Mouse (Mus musculus): Measurements from ENCODE around the gene Pim2.

Pim2 gene

GRCm38 (mm10) chrX:7878007-7878419 is at the start of gene Pim2:
Pim2 (plus strand) TSS chrX:7878262.
- DNase-seq (ENCODE audit: low spot score) = no peak

DNA sequence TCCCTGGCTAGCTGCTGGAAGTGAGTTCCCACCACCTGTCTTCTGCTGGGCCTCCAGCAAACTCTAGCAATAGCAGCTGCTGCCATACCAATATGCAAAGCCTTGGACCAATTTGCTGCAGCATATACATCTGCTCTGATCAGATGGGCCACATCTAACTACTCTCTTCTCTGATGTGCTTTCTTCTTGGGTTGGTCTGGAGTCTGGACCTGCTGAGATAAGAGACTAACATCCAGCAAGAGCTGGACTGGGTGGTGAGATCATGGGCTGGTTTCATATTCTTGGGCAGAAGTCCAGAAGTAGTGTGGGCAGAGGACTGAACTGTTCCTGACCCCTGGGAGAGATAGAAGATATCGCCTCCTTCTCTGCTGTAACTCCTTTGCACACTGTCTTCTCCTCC is 40.9 kb upstream of the Pim2 start:
- no peak for DNase-seq (ENCODE audit: low spot score)

DNA sequence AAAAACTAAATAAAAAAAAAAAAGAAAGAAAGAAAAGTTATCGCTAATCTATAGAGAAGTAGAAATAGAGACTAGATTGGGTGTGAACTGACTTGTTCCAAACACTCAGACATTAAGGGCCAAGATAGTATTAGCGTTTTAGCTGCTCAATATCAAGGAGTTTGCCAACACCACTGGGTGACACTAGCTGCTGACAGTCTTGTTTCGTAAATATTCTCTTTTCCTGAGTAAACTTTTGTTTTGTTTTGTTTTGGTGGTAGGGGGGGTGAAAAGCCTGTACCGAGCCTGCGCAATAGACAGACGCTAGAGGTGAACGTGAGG is 37.3 kb upstream of the Pim2 start:
- no peak for DNase-seq (ENCODE audit: low spot score)

DNA sequence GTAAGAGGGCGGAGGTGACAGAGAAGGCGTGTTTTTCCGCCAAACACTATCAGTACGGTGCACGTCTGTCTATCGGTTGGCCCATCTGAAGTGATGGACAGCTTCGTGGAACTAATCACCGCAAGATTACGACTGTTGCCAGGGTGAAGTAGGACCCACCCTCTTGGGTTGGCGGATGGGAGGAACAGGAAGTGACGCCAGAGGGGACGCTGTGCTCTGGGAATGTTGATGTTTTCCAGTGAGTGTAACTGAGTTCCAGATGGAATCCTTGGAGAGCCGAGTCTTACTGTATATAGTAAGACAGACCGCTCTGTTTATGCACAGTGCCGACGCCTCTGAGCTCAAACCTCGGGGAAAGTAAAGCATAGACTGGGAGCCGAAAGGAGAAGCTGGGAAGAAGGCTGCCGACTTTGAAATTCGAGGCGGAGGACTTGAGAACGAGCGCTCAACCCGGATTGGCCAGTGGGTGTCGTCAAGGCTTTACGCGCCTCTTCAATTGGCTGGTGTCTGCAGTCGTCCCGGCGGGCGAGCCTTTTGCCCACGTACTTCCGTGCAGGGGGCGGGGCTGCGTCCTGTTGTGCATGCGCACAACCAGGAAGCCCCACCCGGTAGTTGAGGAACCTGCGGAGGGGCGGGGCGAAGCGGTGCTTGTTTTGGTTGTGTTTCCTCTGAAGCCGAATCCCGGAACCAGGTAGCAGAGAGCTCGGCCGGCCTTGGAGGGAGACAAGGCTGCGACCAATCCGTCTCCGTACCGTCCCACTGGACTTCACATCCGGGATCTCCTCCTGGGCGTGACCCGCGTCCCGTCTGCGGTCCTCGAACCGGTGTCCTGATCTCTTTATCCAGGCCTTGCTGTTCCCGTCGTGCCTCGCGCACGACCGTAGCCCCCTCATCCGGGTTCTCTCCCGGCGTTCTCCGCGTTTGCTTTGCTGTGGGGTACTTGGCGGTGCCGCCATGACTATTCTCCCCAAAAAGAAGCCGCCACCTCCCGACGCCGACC is 36.6 kb upstream of the Pim2 start, which contains the start of gene Otud5:
TSS of gene Otud5 (plus strand) at position 202 of the 1,000 bp plus-strand sequence.
- DNase-seq (ENCODE audit: low spot score) = peak; percentile 54

DNA sequence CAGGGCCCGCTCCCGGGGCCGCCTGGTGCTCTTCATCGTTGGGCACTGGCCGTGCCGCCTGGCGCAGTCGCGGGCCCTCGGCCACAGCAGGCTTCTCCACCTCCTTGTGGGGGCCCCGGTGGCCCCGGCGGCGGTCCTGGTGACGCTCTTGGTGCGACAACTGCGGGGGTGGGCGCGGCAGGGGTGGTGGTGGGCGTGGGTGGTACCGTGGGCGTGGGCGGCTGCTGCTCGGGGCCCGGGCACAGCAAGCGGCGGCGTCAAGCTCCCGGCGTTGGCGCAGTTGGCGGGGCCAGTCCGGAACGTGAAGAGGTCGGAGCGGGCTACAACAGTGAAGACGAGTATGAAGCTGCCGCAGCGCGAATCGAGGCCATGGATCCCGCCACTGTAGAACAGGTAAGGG is 35.7 kb upstream of the Pim2 start:
- no peak for DNase-seq (ENCODE audit: low spot score)

- no peak for DNase-seq (ENCODE audit: low spot score)
These were observed 30.2 kb upstream of the Pim2 start for GRCm38 (mm10) chrX:7847845-7848244.

GRCm38 (mm10) chrX:7854578-7854977 is 23.5 kb upstream of the Pim2 start:
- no peak for DNase-seq (ENCODE audit: low spot score)

GRCm38 (mm10) chrX:7859191-7859753 is 18.8 kb upstream of the Pim2 start:
- DNase-seq (ENCODE audit: low spot score) = no peak

- no peak for DNase-seq (ENCODE audit: low spot score)
These were observed 14.9 kb upstream of the Pim2 start for GRCm38 (mm10) chrX:7863181-7863580.

GRCm38 (mm10) chrX:7864551-7864950 is 13.5 kb upstream of the Pim2 start:
- no peak for DNase-seq (ENCODE audit: low spot score)

GRCm38 (mm10) chrX:7865343-7865742 is 12.7 kb upstream of the Pim2 start:
- DNase-seq (ENCODE audit: low spot score) = no peak

DNA sequence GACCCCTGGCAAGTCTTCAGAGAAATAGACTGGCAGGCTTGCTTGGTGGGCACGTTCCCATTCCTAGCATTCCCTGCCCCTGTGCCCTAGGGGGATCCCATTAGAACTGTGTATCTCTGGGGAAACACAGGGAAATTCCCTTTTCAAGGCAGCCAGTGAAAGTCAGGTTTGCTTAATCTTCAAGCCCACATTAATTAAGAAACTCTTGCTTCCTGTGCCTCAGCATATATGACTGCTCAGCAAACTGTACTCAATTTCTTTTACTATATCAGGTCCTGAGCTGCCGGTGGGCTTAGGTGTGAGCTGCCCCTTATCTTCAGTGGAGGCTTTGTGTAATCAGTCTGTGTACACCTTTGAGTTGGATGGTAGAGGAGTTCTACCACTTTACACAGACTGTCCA is 12.3 kb upstream of the Pim2 start:
- DNase-seq (ENCODE audit: low spot score) = no peak

GRCm38 (mm10) chrX:7867141-7867540 is 10.9 kb upstream of the Pim2 start:
- no peak for DNase-seq (ENCODE audit: low spot score)

DNA sequence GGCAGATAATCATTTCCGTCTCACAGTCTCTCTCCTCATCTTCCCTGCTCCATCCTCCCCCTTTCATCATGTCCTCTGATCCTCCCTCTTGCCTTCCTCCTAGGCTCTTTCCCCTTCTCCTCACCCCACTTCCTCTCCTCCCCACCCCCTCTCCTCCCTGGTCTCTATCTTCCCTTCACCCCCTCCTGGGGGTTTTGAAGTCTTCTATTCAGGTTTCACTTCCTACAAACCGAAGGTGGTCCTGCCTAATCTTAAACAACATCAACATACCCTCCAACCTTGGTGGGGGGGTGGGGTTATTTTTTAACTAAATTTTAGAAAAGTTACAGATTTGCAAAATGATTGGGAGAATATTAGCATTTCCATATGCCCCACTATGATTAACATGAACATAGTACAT is 9.6 kb upstream of the Pim2 start:
- no peak for DNase-seq (ENCODE audit: low spot score)

- DNase-seq (ENCODE audit: low spot score) = no peak
These were observed 8.2 kb upstream of the Pim2 start for GRCm38 (mm10) chrX:7869826-7870225.

DNA sequence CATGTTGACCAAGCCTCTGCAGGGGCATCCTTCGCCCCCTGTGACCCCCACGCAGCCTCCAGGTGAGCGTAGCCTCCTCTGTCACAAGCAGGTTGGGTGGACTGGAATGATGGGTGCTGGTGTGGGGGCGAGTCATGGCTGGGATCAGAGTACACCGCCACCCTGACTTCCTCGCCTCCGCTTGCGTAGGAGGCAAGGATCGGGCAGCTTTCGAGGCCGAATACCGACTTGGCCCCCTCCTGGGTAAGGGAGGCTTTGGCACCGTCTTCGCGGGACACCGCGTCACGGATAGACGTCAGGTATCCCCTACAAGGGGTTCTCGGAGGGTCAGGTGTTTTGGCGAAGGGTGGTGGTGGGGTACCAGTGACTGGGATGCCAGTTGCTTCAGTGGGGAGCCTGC is 433 bp downstream of the Pim2 start:
- no peak for DNase-seq (ENCODE audit: low spot score)

- DNase-seq (ENCODE audit: low spot score) = no peak
These were observed 1.8 kb downstream of the Pim2 start for GRCm38 (mm10) chrX:7879819-7880218.

DNA sequence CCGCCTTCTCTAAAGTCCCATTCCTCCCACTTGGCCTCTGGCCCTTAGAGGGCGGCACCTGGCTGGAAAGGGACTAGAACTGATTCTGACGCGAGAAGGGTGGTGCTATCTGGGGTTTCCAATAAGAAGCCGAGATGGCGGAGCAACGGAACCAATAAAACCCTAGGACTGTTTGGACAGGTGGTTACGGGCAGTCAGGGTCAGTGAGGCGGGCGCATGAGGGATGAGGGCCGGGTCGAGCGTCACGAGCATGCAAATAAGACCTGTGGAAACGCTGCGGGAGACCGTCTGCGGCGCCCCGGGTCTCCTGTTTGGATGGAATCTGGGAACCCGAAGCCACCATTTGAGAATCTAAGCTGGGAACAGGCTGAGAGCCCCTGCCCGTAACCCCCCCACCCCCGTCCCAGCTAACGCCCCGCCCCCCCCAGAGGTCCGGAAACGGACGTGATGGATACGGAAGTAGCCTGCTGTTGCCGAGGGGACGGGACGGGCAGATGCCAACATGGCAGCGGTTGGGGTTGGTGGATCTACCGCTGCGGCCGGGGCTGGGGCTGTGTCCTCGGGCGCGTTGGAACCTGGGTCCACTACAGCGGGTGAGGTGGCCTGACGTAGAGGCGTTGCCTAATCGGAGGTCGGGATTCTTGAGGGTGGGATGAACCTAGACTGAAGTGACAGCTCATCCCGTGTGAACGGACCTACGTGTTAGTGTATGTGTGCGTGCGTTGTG is 5.9 kb downstream of the Pim2 start, which contains the start of gene Slc35a2:
TSS of gene Slc35a2 (plus strand) at position 188 of the 727 bp plus-strand sequence.
- DNase-seq (ENCODE audit: low spot score) = peak; percentile 44

GRCm38 (mm10) chrX:7898211-7898610 is 20.1 kb downstream of the Pim2 start:
- DNase-seq (ENCODE audit: low spot score) = no peak

DNA sequence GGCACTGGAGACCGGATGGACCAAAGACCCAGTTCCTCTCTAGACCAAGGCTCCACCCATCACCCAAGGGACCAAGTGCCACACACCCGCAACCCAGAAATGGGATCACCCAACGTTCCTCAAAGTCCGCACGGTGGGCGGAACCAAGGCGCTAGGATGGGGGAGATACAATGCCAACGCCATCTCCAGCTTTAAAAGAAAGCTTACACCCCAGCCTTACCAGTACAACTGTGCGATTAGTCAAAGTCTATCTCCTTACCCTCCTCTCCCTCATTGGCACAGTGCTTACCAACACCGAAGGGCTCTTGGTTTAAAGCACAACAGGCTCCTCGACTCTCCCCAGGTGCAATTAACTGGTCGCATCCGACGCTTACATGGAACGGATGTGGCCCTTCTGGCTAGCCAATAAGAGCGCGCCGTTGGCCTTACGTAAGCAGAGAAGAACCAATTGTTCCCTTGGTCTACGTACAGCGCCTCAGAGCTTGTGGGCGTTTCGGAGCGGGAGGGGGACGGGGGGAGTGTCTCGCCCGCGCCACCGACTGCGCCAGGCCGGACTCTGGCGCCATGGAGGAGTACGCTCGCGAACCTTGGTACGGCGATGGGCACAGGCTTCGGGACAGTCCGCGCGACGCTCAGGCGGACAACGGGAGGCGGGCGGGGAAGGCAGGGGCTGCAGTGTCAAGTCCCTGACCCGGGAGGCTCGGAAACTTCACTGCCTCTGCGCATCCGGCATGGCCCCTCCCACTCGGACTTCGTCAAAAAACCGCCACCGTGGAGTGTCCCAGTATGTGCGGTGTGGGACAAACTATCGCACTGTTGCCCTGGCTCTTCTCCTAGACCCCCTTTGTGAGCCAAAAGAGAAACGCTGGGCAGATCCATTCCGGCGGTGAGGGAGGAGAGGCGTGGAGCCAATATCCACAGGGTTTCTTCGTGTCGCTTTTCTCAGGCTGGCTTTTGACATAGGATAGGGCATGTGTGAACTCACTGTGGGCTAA is 21.1 kb downstream of the Pim2 start, which contains the start of the genes Pqbp1 and Timm17b:
TSS of gene Pqbp1 (minus strand) at position 390 of the 995 bp plus-strand sequence.
TSS of gene Timm17b (plus strand) at position 478 of the 995 bp plus-strand sequence.
- peak; percentile 54 for DNase-seq (ENCODE audit: low spot score)

- no peak for DNase-seq (ENCODE audit: low spot score)
These were observed 26.4 kb downstream of the Pim2 start for GRCm38 (mm10) chrX:7904441-7904840.
